Mouse (Mus musculus): Measurements from ENCODE around the gene Hpse.

GRCm38 (mm10) chr5:100663854-100664253, 55.7 kb downstream of the Hpse start:
- TF ChIP-seq CTCF (IDR thresholded peaks at IDR 0.05; ENCODE audit: extremely low read depth, insufficient read depth, low read length): peak; percentile 81
- no peak for TF ChIP-seq POLR2A (IDR thresholded peaks at IDR 0.05; ENCODE audit: extremely low read depth, insufficient read depth, low read length)

Measured in cortical plate, adult 2 months (tissue).